Mouse (Mus musculus): ENCODE measurements at regions not wholly inside any gene's neighbourhood (a gene's known extent, or its start where the extent isn't known, plus 50 kb on each side); places are given as distances from the start of the nearest gene placed in this dataset.

DNA sequence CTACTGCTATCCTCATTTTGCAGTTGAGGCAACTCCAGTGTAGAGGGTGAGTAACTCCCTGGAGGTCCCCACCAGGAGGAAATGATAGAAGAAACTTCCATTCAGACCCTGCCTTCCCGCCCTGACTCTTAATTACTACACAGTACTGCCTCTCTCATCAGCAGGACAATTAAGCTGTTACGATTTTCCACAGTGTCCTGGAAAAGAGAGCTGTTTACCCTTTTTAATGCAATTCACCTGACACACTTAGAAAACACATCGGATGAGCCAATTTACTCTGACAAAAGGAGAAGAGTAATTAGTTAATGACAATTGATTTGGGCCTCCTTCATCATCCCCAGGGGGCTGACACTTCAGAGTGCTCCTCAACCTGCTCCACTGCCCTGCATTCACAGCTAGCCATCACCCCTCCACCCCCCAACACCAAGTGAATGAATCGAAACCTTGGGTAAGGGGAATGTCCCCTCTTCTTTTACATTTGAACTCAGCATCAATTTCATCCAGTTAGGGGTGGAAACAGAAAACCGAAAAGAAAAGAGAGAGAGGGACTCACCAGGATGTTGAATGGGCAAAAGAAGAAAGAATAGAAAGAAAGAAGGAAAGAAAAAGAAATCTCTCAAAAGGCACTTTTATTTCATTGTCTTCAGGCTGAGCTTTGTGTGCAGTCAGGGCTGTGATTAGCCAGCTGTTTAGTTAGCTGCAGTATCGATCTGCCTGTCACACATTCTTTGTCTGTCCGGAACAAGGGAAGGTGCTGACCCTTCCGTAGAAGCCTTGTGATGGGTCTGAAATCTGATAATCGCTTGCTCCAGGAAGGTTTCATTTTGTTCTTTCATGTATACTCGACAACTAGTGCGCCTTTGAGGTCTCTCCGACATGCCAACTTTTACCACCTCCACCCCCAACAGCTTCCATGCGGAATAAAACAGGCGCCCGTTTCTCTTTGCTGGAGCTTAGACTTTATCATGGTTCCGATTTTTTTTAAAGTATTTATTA is 482.6 kb upstream of the Tenm4 start:
- DNase-seq (ENCODE audit: extremely low spot score, low spot score), result peak; percentile 51

DNA sequence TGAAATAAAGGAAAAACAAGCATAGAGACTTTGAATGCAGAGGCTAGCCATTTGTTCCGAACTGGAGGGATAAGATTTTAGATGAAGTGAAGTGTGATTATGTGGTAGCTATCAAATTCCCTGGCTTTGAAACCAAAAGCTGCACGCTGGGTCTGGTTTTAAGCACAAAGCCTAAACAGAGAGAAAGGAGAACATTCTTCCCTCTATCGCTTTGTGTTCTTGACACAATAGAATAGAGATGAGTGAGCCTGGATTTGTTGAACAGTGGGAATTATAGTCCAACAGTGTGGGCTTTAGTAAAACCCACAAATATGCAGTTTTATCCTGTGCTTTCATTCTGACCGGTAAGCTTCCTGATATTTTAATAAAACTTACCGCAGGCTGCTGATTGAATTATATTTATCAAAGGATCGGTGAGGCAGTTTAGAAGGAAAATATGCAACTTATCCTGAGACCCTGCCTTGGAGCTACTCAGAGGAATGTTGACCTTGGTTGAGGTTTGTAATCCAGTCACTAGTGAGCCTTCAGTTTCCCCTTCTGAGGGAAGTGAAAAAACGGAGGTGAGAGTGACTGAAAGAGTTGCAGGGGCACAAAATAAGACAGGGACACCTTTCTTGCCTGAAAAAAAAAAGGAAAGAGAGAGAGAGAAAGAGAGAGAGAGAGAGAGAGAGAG is 481.7 kb upstream of the Tenm4 start:
- DNase-seq (ENCODE audit: extremely low spot score, low spot score), result no peak

DNA sequence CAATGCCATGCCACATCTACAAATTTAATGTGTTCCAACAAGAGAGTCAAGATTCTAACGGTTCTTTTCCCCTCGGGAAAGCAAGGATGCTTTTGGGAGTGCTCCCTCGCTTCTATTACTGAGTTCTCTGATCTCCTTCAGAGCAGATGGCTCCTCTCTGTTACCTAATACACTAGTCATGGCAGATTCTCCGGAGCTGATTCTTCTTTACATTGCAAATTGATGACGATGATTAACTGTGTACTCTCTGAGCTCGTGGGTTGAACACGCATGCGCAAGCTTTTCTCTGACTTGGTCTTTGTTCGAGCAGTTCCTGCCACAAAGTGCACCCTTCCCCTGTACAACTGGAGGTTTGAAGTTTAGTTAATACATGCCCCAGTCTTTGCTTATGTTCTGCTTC is 471.5 kb upstream of the Tenm4 start:
- DNase-seq (ENCODE audit: extremely low spot score, low spot score), result no peak

DNA sequence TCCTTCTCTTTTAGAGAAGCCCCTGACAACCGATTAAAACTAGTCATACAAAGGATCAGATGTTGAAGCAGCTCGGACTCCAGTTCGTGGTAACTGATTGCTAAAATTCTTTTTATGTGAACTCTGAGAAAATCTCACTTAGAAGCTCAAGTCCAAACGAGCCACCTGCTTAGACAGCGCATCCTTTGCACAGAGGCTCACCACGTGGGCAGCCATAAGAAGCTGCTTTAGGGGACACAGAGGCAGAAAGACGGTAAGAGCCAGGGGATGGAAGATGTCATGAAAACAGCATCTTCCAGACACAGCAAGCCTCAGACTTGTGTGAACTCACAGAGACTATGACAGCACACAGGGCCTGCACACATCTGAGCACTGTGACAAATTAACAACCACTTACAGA is 461.0 kb upstream of the Tenm4 start:
- no peak for DNase-seq (ENCODE audit: extremely low spot score, low spot score)

DNA sequence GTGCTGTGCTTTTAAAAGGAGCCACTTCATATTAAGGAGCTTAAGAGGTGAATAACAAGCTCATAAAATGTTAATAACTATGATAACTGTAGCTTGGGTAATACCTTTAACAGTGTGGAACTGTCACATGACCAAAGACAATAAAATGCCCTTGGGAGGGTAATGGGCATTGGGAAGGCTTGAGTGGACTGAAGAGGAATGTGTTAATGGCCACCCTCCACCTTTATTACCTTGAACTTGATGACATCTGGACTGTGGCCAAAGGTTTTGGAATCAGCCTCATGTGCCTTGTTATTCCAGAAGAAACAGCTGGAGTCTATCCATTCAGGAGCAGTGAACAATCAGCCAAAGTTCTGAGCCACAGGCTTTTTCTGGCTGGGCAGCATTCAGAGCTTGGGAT is 451.0 kb upstream of the Tenm4 start:
- no peak for DNase-seq (ENCODE audit: extremely low spot score, low spot score)

DNA sequence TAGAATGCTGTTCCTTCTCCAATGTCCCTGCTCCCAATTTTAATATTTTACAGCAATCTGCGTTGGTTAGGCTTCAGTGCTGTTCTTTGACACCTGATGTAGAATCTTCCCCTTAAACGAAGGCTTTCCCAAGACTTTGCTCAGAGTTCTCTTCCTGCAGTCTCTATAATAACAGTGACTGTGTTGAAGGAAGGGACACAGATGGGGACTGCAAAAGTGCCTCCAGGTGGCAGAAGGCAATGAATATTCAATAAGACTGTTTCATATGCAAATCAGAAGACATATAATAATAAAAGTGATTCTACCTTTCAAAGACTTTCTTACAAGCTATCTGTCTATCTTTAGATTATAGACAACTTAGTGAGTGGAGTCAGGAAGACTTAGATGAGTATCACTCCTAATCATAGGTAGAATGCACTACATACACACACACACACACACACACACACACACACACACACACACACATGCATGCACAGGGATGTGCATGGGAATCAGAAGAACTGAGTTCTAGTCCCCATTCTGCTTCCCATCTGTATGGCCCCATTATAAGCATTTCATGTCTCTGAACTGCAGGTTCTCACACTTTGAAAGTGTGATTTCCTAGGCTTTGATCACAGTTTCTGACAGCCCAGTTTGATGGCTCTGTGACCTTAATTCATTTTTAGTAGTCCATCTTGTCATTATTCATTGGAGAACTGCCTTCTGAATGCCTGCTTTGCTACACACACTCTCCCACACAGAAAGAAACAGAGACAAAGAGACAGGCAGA is 445.1 kb upstream of the Tenm4 start:
- DNase-seq (ENCODE audit: extremely low spot score, low spot score), result no peak

DNA sequence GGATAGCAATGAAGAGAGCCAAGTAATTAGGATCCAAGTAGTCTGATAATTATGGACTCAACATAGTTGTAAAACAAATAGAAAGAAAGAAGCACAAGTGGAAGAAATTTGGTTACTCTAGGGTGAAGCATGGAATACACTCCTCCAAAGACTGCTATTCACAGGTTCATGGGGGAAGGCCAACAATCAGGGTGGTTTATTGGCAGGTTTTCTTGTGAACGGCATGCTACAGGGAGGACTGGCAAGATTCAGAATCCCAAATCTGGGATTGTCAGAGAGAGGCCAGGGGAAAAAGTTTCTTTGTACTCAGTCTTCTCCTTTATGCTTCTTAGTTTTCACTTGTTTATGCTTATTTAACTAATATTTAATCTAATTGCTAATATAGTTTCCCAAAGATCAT is 437.2 kb upstream of the Tenm4 start:
- no peak for DNase-seq (ENCODE audit: extremely low spot score, low spot score)

DNA sequence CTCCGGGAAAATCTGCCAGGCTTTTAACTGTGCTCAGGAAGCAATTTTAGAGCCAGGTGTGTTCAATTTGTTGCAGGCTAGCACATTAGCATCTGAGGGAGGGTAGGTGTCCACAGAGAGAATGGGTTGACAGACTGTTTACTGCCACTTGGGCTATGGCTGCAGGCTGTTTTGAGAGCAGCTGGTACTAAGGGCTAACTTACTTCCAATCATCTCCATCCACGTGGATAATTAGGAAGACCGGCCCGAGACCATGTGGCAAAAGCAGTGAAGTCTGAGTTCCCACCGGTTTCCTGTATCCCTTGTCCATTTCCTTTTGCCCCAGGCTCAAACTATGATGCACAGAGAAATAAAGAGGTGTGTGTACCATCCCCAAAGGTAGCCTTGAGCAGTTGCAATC is 436.5 kb upstream of the Tenm4 start:
- DNase-seq (ENCODE audit: extremely low spot score, low spot score), result no peak

DNA sequence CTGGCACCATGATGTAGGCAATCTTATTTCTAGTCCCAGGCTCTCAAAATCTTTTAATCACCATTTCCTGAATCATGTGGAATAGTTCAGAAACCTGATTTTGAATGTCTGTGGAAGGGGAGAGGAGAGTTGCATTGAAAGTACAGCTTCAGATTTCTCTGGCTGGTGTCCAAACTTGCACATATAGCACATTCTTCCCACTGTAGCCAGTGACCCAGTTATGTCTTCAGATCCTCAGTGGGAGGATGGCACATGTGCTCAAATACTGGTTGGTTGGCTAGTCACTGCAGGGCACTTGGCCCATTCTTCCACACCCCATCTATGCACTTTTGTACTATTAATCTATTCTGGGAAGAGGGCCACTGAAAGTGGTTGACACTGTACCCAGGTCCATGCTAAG is 434.3 kb upstream of the Tenm4 start:
- DNase-seq (ENCODE audit: extremely low spot score, low spot score), result no peak

DNA sequence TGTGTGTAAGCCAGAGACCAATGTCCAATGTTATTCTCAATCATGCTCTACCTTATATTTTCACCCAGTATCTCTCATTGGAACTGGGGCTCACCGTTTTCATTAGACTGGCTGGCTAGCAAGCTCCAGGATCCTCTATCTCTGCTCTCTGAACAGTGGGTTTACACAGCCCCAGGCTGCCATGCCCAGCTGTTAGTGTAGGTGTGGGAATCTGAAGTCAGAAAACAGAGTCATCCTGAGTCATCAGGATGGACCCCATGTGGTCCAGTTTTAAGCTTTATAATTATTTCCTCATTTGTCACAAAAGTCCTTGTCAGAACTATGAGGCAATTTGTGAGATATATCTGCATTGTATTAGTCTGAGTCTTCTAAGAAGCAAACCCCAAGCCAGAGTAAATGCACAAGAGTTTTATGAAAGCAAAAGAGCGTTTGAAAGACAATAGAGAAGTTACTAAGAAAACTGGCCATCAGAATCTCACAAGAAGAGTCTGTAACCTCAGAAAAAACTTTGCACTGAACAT is 432.3 kb upstream of the Tenm4 start:
- no peak for DNase-seq (ENCODE audit: extremely low spot score, low spot score)

DNA sequence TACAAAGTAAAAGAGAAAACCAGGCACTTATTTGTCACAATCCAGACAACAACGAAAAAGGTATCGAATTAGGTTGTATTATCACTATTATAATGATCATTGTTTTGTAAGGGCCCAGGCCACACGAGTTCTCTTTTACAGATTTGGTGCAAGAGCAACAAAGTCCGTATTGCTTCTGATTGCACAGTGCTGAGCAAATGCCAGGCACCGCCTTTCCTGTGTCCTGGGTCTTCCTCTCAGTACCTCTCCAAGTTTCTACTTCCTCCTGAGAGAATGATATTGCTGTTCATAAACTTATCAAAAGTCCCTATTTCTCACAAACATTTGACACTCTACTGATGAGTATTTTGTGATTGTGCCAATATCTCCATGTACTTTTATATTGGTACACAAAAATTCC is 431.3 kb upstream of the Tenm4 start:
- DNase-seq (ENCODE audit: extremely low spot score, low spot score), result no peak

DNA sequence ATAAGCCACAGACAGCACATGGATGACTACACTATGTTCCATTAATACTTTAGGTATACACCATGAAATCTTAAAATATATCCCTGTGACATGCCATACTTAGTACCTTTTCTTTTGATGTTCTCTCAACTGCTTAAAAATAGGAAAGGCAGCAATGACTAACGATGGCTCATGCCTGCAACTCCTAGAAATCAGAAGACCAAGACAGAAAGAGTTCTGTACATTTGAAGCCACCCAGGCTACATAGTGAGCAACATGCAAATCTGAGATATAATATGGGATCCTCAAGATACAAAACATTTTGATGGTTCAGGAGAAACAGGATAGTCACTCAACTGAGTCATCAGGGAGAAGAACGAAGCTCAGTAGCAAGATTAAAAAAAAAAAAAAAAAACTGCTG is 412.7 kb upstream of the Tenm4 start:
- DNase-seq (ENCODE audit: extremely low spot score, low spot score), result no peak

DNA sequence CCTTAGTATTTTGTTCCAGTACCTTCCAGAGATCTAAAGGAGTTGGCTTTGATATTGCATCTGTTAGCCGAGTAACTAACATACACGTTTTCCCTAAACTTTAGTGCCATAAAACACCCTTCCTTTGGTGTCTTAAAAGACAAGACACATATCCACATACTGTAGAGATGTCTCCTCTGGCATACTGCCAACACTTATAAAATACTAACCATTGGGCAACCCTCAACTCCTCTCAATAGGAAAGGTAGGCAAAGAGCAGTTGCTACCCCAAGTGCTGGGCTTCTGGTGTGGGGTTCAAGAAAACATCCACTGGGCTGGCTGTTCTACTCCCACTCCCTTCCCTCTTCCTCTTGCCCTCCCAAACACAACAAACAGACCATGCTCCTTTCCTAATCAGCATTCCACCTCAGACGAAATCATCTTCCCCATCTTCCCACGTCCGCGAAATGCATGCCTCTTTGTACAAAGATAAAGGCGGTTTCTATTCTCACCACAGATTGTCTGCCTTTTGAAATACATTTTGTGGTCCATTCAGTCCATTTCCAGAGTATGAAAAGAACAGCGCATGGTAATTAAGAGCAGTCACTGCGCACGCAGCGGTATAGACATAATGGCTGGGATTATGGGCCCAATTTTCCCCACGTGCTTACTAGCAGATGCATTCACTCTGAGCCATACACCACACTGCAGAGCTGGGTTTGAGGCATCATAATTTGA is 409.9 kb upstream of the Tenm4 start:
- DNase-seq (ENCODE audit: extremely low spot score, low spot score), result no peak

DNA sequence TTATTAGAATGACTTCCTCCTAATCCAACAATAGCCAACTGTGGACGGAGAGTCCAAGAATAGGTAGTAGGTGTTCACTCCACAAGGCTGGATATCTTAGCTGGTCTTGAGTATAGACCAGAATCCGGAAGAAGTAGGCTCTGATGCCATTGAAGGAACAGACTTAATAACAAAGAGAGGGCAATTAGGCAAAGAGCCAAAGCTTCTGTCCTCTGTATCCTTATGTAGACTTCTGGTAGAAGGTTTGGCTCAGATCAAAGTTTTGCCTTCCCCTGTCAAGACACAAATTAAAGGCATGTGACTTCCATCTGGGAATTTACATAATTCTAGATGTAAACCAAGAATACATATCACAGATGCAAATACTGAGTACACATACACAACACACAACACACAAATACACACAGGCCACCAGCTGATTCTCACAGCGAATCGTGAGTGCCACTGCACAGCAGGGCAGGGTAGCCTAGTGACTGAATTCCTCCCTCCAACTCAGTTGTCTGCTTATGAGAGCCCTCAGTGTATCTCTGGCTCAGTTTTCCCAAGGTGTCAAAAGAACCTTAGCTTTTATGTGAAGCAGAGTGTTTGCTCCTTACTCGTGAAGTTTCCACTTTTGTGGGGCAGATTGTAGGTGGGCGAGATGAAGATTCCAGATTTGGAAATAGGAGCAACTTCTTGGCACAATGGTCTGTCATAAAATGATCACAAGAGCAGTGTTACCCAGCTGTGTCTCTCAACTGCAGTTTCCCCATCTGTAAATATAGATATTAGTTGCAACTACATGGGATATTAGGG is 404.5 kb upstream of the Tenm4 start:
- no peak for DNase-seq (ENCODE audit: extremely low spot score, low spot score)

DNA sequence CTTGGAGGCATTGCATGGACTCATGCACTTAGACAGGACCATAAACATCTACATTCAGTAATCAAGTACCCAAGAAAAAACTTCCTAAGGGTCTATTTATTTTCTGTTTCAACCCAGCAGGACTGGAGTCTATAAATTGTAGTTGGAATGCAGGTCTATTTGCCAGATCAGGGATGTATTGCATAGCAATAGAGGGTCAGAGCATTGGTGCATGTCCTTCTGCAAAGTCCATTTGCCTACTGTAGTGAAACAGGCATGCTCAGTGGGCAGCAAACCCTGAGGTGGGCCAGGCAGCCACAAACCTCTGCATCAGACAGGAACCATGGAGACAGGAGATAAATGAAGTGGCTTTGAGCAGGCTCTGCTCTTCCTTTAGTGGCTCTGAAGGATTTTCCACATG is 386.5 kb upstream of the Tenm4 start:
- DNase-seq (ENCODE audit: extremely low spot score, low spot score), result no peak

DNA sequence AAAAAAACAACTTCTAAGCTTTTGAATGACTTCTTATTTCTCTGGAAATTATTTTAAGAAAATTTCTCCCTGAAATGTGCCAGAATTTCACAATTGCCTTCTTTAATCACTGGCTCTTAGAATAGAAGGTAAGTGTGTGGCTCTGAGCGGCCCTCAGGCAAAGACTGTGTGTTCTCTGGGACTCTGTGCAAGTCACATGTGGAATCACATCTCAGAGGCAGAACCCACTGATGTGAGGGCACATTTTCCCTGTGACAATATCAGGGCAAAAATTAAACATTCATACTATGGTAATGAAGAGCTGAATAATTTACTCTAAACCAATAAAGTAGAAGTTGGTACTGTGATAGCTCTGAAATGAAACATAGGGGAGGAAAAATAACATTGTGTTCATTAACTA is 383.5 kb upstream of the Tenm4 start:
- no peak for DNase-seq (ENCODE audit: extremely low spot score, low spot score)

DNA sequence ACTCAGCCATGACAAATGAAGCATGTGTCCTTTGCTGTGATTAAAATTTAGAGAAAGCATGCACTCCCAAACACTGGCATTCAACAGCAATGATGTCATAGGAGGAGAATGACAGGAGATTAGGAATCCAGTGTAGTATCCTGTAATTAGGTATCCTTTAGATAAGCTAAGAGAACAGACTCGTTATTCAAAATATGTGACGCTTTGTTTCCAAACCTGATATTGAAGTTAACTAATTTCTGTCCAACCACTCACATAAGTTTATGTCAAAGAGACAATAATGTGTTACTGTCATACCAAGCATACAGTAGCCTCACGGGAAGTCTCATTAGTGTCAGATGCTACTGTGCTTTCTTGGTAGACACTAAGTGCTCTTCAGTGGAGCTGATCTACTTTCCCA is 383.1 kb upstream of the Tenm4 start:
- DNase-seq (ENCODE audit: extremely low spot score, low spot score), result no peak

DNA sequence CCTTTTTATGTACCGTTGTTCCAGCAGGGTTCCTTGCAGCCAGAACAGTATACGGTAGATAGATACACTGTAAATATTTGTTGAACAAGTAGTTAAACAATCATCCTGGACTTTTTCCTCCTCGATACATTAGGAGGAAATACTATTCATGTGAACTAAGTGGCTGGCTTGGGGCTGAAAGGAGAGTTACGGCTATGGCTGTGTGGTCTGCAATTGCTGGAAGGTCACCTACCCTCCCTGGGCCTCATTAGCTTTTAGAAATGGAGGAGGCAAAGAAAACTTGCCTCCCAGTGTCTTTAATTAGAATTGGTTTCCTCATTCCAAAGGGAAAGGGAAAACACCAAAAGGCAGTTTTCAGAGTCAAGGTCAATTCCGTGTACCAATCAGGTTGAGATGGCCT is 381.6 kb upstream of the Tenm4 start:
- no peak for DNase-seq (ENCODE audit: extremely low spot score, low spot score)

DNA sequence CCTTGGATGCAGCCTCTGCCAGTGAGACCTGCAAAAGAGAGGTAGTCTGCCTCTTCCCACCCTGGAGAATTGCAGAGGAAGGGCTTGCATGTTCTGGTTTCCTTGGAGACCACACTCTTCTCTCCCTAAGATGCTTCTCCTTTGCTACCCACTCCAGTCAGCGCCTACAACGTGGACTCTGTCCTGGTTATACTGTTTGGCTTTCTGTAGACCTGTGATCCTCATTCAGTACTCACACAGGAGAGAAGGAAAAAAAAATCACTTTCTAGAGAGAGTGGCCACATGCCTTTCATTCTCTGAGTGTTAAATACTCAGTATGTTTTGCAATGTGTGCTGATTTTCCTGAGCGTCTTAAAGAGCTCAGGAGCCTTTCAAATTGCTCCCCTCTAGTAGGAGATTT is 372.0 kb upstream of the Tenm4 start:
- no peak for DNase-seq (ENCODE audit: extremely low spot score, low spot score)

DNA sequence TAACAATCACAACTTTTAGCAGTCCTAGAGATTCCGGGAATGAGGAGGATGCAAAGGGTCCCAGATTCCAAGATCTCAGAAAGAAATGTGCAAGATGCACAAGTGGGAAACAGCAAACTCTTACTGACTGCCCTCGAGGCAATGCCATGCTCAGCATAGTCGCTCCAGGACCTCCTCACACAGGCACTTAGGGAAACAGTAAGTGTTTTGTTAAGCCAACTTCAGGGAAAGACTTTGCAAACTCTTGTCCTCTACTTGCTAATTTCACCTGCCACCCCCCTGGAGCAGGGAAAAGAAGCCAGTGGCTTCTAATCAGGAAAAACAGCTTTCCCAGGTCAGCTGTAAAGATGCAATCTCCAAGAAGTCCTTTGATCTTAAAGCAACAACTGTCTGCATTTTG is 361.4 kb upstream of the Tenm4 start:
- no peak for DNase-seq (ENCODE audit: extremely low spot score, low spot score)
